Mouse (Mus musculus) lung, postnatal 4 days (tissue): ENCODE measurements around the gene Gm3336.
A peak's percentile ranks its signal among the peaks of the same experiment; 100 is the strongest.

Source experiments
- DNase-seq, 2 experiments: peaks; one replicate each; pipeline ENCODE4 v3.0.0; 2021

The Gm3336 gene

GRCm38 (mm10) chr8:70765838-70766570 is 47.7 kb downstream of the Gm3336 start:
- peak; percentile 68 to 69 for DNase-seq

GRCm38 (mm10) chr8:70766571-70767440 is 48.5 kb downstream of the Gm3336 start:
- DNase-seq, result peak; percentile 86 to 90

GRCm38 (mm10) chr8:70767503-70767902 is 49.2 kb downstream of the Gm3336 start:
- DNase-seq, result no peak

GRCm38 (mm10) chr8:70768231-70768776 is 50.0 kb downstream of the Gm3336 start:
- peak; percentile 60 to 72 for DNase-seq

GRCm38 (mm10) chr8:70768956-70769355 is 50.6 kb downstream of the Gm3336 start:
- DNase-seq, result peak; percentile 61 to 62

GRCm38 (mm10) chr8:70769359-70769758 is 51.0 kb downstream of the Gm3336 start:
- DNase-seq, result peak; percentile 93 to 97

- no peak for DNase-seq
These were observed 51.5 kb downstream of the Gm3336 start for GRCm38 (mm10) chr8:70769858-70770257.

GRCm38 (mm10) chr8:70770748-70771147 is 52.4 kb downstream of the Gm3336 start:
- no peak for DNase-seq

- no peak for DNase-seq
These were observed 52.9 kb downstream of the Gm3336 start for GRCm38 (mm10) chr8:70771217-70771616.

GRCm38 (mm10) chr8:70772075-70772474 is 53.7 kb downstream of the Gm3336 start:
- DNase-seq, result no peak
